Mouse (Mus musculus) myocyte (in vitro differentiated cells): ENCODE measurements at regions not wholly inside any gene's neighbourhood (a gene's known extent, or its start where the extent isn't known, plus 50 kb on each side); places are given as distances from the start of the nearest gene placed in this dataset.

Experiments used
- H3K27me3 ChIP-seq: one replicate; pipeline ENCODE4 v1.6.1; 2011; ENCODE audit not compliant: control insufficient read depth, insufficient read depth, insufficient read length
- H3K36me3 ChIP-seq: one replicate; pipeline ENCODE4 v1.6.1; 2011; ENCODE audit not compliant: control insufficient read depth, insufficient read depth
- H3K4me2 ChIP-seq: one replicate; pipeline ENCODE4 v1.6.1; 2011; ENCODE audit warnings: low read depth, control low read depth
- H3K4me3 ChIP-seq: one replicate; pipeline ENCODE4 v1.5.1; 2011; ENCODE audit warnings: mild to moderate bottlenecking, control low read depth, moderate library complexity
- H3K79me2 ChIP-seq: one replicate; pipeline ENCODE4 v1.6.1; 2011; ENCODE audit not compliant: control insufficient read depth, insufficient read depth
- H3ac ChIP-seq: one replicate; pipeline ENCODE4 v1.6.1; 2011; ENCODE audit not compliant: control insufficient read depth, insufficient read length
- CEBPB ChIP-seq: IDR thresholded peaks from 2 replicates; pipeline ENCODE4 v1.6.1; 2011; ENCODE audit warnings: mild to moderate bottlenecking, moderate library complexity; ENCODE audit not compliant: poor library complexity, insufficient read depth, severe bottlenecking
- E2F4 ChIP-seq: IDR thresholded peaks from one replicate; pipeline ENCODE4 v1.6.1; 2011; ENCODE audit warnings: mild to moderate bottlenecking, control low read depth, moderate library complexity; ENCODE audit not compliant: insufficient read depth
- MAX ChIP-seq: IDR thresholded peaks from one replicate; pipeline ENCODE4 v1.6.1; 2011; ENCODE audit warnings: low read depth, mild to moderate bottlenecking, control low read depth
- MYOD1 ChIP-seq, 3 experiments: IDR thresholded peaks; one replicate each; pipeline ENCODE4 v1.6.1; 2011; ENCODE audit warnings: control low read depth in 2 of 3, low read depth in 2 of 3, mild to moderate bottlenecking in 2 of 3, moderate library complexity in 1 of 3; ENCODE audit not compliant: insufficient read length in 2 of 3, control insufficient read depth in 1 of 3
- MYOG ChIP-seq, 3 experiments: IDR thresholded peaks; one replicate each; pipeline ENCODE4 v1.6.1; 2011; ENCODE audit warnings: control low read depth in 2 of 3, low read depth in 2 of 3, mild to moderate bottlenecking in 2 of 3; ENCODE audit not compliant: insufficient read length in 2 of 3, control insufficient read depth in 1 of 3, insufficient read depth in 1 of 3
- POLR2A ChIP-seq: IDR thresholded peaks from one replicate; pipeline ENCODE4 v1.6.1; 2011; ENCODE audit warnings: low read depth, mild to moderate bottlenecking, control low read depth, moderate library complexity; ENCODE audit not compliant: insufficient read length
- POLR2AphosphoS2 ChIP-seq: IDR thresholded peaks from one replicate; pipeline ENCODE4 v1.6.1; 2011; ENCODE audit warnings: low read depth, control low read depth; ENCODE audit not compliant: insufficient read length
- REST ChIP-seq: IDR thresholded peaks from one replicate; pipeline ENCODE4 v1.6.1; 2011; ENCODE audit warnings: mild to moderate bottlenecking, control low read depth, moderate library complexity; ENCODE audit not compliant: insufficient read depth, insufficient read length
- SRF ChIP-seq: IDR thresholded peaks from one replicate; pipeline ENCODE4 v1.6.1; 2011; ENCODE audit warnings: low read depth; ENCODE audit not compliant: control insufficient read depth, insufficient read length
- TCF12 ChIP-seq: IDR thresholded peaks from one replicate; pipeline ENCODE4 v1.6.1; 2011; ENCODE audit warnings: mild to moderate bottlenecking, control low read depth; ENCODE audit not compliant: poor library complexity, insufficient read depth, severe bottlenecking
- TCF3 ChIP-seq: IDR thresholded peaks from one replicate; pipeline ENCODE4 v1.6.1; 2011; ENCODE audit warnings: low read depth, control low read depth; ENCODE audit not compliant: insufficient read length
- USF1 ChIP-seq: IDR thresholded peaks from one replicate; pipeline ENCODE4 v1.6.1; 2011; ENCODE audit warnings: low read depth, mild to moderate bottlenecking, control low read depth, moderate library complexity

- no peaks in the 10 kb centered on the region for H3K27me3 ChIP-seq
- H3K4me2 ChIP-seq = no peak overlapping the region
- no peaks in the 10 kb centered on the region for H3K36me3 ChIP-seq
- no peaks in the 10 kb centered on the region for H3K79me2 ChIP-seq
- no peak overlapping the region for H3ac ChIP-seq
- no peak for TF ChIP-seq TCF3
- no peak for TF ChIP-seq MYOG (IDR thresholded peaks at IDR 0.05; ENCODE audit: control insufficient read depth in 1 of 3, insufficient read depth in 1 of 3, insufficient read length in 2 of 3, low read depth in 2 of 3)
- no peak for TF ChIP-seq REST
- no peak for TF ChIP-seq CEBPB
- TF ChIP-seq USF1 = no peak
- TF ChIP-seq MYOD1 (IDR thresholded peaks at IDR 0.05; ENCODE audit: control insufficient read depth in 1 of 3, insufficient read length in 2 of 3, low read depth in 2 of 3) = no peak
- no peak for TF ChIP-seq POLR2A
- no peak overlapping the region for H3K4me3 ChIP-seq
Measured at GRCm38 (mm10) chr17:79784256-79784870, 69.5 kb upstream of the Cyp1b1 start.

- Histone ChIP-seq H3K79me2 (no peaks in the 10 kb centered on the region), H3K4me3 (no peak overlapping the region), H3K4me2 (peak overlapping the region; percentile 10), H3ac (no peak overlapping the region), H3K27me3 (no peaks in the 10 kb centered on the region), H3K36me3 (no peaks in the 10 kb centered on the region)
- peak; percentile 99 for TF ChIP-seq CEBPB
- TF ChIP-seq REST = no peak
Measured at GRCm38 (mm10) chr17:79781733-79782663, 67.1 kb upstream of the Cyp1b1 start.

GRCm38 (mm10) chr17:79781262-79781661 is 66.4 kb upstream of the Cyp1b1 start:
- no peaks in the 10 kb centered on the region for H3K36me3 ChIP-seq
- H3K79me2 ChIP-seq = no peaks in the 10 kb centered on the region
- H3K27me3 ChIP-seq = no peaks in the 10 kb centered on the region
- H3K4me2 ChIP-seq = no peak overlapping the region
- no peak for TF ChIP-seq REST
- TF ChIP-seq E2F4 = no peak
- no peak for TF ChIP-seq TCF3
- TF ChIP-seq CEBPB = no peak
- TF ChIP-seq USF1 = no peak
- TF ChIP-seq MAX = no peak
- no peak for TF ChIP-seq POLR2AphosphoS2
- TF ChIP-seq POLR2A = no peak
- no peak overlapping the region for H3ac ChIP-seq
- no peak overlapping the region for H3K4me3 ChIP-seq

- Histone ChIP-seq H3K79me2 (no peaks in the 10 kb centered on the region), H3K4me3 (no peak overlapping the region), H3K4me2 (no peak overlapping the region), H3ac (no peak overlapping the region), H3K27me3 (no peaks in the 10 kb centered on the region), H3K36me3 (no peaks in the 10 kb centered on the region)
- TF ChIP-seq MYOD1 (IDR thresholded peaks at IDR 0.05; ENCODE audit: control insufficient read depth in 1 of 3, insufficient read length in 2 of 3, low read depth in 2 of 3) = no peak
- no peak for TF ChIP-seq CEBPB
- TF ChIP-seq TCF12 = no peak
- no peak for TF ChIP-seq REST
- no peak for TF ChIP-seq MYOG (IDR thresholded peaks at IDR 0.05; ENCODE audit: control insufficient read depth in 1 of 3, insufficient read depth in 1 of 3, insufficient read length in 2 of 3, low read depth in 2 of 3)
- no peak for TF ChIP-seq MAX
Measured at GRCm38 (mm10) chr17:79777874-79778395, 63.1 kb upstream of the Cyp1b1 start.

- TF ChIP-seq SRF = no peak
- TF ChIP-seq TCF3 = no peak
- no peak for TF ChIP-seq MYOG (IDR thresholded peaks at IDR 0.05; ENCODE audit: control insufficient read depth in 1 of 3, insufficient read depth in 1 of 3, insufficient read length in 2 of 3, low read depth in 2 of 3)
- no peak for TF ChIP-seq POLR2AphosphoS2
- TF ChIP-seq USF1 = no peak
- TF ChIP-seq TCF12 = no peak
- no peak for TF ChIP-seq POLR2A
- no peak for TF ChIP-seq MAX
- TF ChIP-seq MYOD1 (IDR thresholded peaks at IDR 0.05; ENCODE audit: control insufficient read depth in 1 of 3, insufficient read length in 2 of 3, low read depth in 2 of 3) = no peak
- no peak for TF ChIP-seq CEBPB
- TF ChIP-seq REST = no peak
- TF ChIP-seq E2F4 = no peak
- Histone ChIP-seq H3K36me3 (no peaks in the 10 kb centered on the region), H3K4me2 (no peak overlapping the region), H3K27me3 (no peaks in the 10 kb centered on the region), H3ac (no peak overlapping the region), H3K79me2 (no peaks in the 10 kb centered on the region), H3K4me3 (no peak overlapping the region)
Measured at GRCm38 (mm10) chr17:79776177-79776576, 61.3 kb upstream of the Cyp1b1 start.
